Mouse (Mus musculus) left cerebral cortex, adult 8-10 months (tissue): Measurements from ENCODE around the gene Cemip. TPM values are rescaled to one million over a fixed set of nuclear protein-coding genes. Genes with fewer than 3 reads are reported as not detected.

Experiments
- DNase-seq, 2 experiments: peaks; one replicate each; pipeline ENCODE4 v3.0.0; 2022; ENCODE audit warnings: low spot score in 2 of 2
- total RNA-seq, 4 experiments: library from RNA; stranded (reverse); gene quantifications; 2 replicates each; pipeline ENCODE4 v1.2.4; 2022

Cemip gene
- total RNA-seq, 4 experiments from 2014 or later: 10.5 to 12.3 (median 11.4) TPM

DNA sequence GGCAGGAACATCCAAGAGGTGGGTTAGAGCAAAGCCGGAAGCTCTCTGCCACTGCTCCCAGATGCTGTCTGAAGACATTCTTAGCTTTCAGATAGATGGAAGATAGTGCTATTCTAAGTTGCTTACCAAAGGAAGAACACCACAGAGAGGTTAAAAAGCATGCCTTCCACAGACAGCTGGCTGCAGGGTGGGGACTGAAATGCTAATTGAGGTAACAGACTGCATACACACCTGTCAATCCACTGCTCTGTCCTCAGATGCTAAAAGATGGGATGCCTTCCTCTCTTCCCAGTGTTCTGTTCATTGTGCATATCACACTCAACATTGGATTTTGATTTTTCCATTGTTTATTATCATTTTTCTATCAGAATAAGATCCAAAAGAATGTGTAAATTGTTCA, 11.8 kb upstream of the Cemip start:
- no peak for DNase-seq

DNA sequence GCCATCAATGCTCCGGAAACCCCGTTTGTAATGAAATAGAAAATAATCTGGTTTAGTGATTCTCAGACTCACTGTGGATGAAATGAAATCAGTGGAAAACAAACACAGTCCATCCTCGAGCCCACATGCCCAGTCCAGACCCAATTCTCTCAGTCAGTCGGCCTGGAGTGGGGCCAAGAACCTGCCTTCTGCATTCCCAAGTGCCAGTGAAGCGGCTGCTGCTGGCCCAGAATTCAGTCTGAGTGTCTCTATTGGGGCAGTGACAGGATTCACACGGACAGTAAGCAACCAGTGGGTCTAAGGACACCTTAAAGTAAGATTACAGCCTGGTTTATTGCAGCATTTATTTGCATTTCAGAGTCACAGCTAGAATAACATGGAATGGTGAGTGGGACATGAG, 10.2 kb upstream of the Cemip start:
- DNase-seq: no peak

DNA sequence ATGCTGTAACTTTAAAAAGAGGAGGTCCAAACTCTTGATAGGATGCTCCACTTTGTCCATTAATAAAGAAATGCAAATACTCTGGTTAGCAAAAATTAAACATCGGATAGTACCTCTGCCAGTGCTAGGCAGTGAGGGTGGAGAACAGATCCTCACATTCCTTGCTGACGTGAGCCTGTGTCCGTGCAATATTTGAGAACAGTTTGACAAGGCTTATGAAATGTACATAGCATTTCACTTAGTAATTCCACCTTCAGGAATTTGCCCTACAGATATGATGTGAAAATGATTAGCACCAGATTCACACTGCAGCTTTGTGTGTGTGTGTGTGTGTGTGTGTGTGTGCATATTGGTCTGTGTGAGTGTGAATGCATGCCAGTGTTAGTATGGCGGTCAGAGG, 4.5 kb upstream of the Cemip start:
- no peak for DNase-seq

DNA sequence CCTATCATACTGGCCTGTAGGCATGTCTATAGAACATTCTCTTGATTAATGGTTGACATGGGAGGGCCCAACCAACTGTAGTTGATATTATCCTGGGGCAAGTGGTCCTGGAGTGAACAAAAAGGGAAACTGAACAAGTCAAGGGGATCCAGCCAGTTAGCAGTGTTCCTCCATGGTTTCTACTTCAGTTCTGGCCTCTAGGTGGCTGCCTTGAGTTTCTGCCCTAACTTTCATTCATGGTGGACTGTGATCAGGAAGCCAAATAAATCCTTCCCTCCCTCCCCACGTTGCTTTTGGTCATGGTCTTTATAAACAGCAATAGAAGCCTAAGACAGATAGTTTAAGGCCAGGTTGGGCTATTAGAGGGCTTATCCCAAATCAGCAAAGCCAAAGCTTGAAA, 3.5 kb upstream of the Cemip start:
- no peak for DNase-seq

DNA sequence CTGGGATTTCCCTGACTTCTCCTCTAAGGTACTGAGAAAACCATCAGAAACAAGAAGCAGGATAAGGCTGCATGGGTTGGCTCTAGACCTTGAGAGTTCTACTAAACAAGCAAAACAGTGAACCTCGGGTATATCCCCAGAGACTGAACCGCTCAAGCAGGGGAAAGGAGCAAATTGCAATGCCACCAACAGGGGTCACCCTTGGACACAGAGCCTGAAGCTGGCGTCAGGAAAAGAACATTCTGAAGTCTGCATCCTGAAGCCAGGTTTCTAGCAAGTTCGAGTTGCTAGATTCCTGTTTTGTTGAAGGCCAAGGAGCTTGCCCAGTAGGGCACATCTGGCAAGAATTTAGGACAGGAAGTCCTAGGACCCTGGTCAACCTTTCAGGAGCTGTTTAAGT, 2.7 kb upstream of the Cemip start:
- DNase-seq: peak in 1 of 2 experiments; percentile 49

DNA sequence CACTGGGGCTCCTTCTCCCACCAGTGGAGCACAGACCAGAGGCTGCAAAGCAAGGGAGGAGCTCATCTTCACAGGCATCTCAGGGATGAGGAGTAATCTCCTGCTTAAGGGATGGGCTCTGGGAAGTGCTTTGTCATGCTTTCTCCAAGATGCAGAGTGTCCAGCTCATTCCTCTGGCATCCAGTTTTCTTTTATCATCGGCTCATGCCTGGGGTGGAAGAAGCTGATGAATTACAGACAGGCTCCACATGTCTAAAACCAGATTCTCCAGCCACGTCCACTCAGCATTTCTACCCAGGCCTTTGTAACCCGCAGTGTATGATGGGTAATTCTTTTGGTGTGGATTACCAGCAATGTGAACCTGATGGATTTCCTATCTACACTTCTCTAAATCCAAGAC, 1.9 kb upstream of the Cemip start:
- DNase-seq: no peak

DNA sequence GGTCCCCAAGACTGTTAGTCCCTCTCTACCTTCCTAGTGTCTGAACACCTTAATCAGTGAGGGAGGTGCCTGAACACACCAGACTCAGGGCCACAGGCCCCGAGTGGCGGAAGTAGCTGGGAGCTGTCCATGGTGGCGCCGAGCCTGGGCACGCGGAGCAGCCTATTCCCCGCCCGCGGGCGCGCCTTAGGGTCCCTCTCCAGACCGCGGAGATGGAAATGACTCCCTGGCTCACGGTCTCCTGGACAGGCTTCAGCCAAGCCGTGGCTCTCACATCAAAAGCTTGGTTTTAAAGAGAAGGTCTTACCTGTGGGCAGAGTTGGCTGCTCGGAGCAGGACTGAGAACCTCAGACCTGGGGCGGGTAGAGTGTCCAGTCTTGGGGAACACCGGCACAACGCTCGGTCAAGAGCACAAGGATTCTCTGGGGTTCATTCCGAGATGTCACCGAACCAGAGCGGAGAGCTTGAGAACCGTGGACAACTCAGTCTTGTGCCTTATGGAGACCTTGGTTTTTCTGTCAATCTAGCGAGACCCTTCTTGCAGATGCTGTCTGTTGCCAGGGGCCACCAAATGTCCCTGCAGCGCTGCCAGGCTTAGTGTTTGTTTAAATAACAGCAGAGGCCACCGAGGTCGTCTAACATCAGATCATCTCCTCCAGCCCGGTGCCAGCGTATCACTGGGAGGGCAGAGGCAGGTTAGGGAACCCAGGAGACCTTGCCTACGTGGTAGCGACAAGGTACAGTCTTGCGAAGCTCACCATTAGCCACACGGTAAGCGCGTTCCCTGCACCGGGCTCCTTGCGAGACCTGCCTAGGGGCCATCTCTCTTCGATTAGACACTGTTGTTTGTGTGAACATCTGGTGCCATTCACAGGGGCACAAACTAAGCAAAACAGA, 1.0 kb downstream of the Cemip start:
- peak in 1 of 2 experiments; percentile 13 for DNase-seq

DNA sequence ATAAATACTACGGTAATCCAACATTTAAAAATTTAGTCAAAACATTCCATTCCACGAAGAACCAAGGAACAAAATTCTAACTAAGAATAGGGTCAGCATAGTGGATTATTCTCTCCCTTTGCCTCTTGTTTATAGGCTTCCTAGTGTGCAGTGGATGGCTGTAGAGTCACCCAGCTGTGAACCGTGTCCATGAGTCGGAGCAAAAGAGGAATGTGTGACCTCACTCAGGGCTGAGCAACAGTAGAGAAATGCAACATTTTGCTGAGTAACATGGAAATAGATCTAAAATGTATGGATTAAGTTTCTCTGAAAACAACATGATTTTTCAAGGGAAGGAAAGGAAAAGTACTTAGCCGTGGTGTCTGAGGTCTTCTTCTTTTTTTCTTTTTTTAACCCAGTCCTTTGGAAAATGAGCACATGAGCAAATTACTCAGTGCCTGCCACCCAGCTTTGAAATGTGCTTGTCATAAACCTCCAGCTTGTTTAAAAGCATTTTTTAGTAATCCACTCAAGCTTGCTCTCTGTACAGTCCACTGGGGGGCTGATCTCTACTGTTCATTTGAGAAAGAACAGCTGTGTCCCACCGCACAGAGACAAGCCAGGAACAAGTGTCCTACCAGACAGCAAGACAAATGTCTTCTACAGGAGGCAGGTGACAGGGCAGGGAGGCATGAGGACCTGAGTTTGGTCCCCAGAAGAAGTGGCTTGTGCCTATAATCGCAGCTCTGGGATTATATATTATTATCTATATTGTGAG, 8.9 kb downstream of the Cemip start:
- DNase-seq: no peak

DNA sequence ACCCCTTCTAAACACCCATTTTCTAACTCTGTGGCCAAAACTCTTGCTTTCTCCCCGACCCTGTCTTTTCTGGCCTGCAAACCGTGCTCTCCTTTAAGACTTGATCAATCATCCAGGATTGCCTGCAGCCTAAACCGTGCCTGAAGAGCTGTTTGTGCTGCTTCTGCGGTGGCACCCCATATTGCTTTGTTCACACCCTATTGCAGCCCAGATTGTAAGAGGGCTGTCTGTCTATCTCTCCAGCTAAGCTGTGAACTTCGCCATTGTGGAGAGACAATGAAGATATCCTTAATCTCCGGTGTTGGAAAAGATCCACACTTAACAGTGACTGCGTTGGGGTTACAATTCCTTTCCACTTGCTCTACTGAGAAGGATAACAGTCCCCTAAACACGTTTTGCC, 12.0 kb downstream of the Cemip start:
- no peak for DNase-seq

DNA sequence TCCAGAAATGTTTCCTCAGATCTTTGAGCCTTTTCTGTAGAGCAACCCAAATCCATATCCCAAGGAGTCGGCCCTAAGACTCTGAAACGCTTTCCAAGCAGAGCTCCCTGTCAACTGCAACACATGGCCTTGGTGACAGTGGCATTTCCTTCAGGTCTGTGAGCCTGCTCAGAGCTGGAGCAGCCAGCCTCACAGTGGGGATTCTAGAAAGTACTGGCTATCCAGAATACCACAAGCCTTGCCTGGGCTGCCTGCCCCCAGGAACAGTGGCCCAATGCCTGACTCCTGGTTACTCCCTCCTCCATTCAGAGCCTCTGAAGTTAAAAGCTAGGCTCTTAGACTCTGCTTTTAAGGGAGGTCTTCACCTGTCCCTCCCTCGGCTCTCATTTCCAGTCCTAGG, 12.4 kb downstream of the Cemip start:
- DNase-seq: no peak

DNA sequence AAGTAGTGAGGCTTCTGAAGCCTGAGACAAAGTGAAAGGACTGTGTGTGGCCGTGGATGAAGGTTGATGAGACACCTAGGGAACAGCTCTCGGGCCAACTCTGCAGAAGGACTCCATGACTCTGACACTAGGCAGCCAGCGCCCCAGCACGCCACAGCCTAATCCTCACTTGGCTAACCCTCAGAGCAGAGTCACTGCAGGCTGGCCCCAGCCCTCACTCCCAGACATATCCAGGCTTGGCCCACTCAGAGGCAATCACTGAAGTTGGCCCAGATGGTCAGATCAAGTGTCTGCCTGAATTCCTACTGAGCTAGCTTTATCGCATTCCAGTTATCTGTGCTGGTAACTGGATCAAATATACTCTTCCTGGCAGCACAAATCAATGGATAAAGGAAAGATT, 17.4 kb downstream of the Cemip start:
- no peak for DNase-seq

DNA sequence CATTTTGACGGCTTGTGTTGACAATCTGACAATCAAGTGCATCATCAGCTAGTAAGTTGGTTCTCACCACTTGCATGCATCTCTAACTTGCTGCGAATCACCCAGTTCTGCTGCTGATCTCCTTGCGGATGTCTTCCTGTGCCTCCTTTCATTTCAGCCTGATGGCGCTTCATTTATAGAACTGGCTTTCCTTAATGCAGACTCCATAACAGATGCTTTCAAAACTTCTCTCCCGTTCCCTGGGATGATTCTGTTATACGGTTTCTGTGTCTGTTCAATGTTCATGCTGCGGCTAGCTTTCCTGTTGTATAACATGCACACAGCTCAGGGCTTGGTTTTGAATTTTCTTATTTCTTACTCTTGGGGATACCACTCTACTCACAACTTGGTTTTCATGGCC, 26.5 kb downstream of the Cemip start:
- DNase-seq: no peak

DNA sequence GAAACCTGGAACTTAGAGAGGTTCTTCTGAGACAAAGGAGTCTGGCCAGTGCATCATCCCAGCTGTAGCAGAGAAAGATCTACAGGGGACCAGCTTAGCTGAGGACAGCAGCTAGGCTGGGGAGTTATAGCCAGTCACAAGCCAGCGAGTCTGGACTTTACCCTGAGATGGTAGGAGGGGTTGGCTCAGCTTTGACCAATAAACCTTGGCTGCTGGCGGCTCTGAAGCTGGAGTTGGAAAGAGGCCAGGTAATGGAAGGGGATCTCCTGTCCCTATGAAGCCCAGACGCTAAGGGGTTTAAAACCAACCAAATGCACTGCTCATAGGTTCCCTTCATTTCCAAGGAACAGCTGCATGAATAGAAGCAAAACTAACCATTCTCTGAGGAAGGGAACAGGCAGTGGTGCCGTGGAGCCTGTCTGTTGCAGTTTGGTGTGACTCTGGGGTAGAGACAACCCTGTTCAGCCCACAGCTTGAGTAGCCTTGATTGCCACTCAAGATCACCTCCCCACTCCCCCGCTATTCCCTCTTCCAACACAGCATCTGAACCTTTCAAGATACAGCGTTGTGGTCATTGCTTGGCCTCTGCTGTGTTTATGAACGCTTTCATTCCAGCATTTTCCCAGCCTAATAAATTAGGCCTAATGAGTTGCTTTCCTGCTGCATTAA, 30.2 kb downstream of the Cemip start:
- no peak for DNase-seq

DNA sequence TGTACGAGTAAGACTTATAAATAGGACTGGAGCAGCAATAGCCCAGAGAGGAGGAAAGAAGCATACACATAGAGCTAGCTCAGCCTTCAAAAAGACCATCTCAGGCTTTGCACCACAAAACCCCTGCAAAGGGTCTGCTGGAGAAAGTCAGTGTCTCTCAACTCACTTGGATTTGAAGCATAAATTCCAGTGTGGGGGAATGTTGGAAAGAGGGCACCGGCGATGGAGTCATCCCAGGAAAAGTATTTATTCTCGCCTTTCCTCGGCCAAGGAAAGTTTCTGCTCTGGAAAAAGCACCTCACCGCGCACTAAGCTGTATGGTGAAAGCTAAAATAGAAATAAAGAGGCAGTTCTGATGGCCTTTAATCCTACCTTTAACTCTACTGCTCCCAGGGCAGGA, 32.4 kb downstream of the Cemip start:
- DNase-seq: no peak

DNA sequence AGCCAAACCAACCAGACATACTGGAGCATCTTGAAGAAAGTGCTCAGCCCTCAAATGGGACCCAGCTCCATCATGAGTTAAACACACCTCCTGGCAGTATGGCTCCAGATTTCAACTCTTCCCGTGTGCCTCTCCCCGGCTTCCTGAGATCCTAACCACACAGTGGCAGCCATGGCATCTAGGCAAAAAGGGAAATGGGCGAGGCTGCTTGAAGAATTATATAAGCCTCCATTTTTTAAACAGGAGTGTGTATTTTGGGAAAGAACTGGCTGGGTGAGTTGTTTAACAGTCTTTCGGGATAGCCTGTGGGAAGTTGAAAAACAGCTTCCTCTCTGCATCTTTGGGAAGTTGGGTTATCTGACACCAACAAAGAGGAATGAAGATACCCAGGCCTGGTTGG, 34.9 kb downstream of the Cemip start:
- DNase-seq: no peak

DNA sequence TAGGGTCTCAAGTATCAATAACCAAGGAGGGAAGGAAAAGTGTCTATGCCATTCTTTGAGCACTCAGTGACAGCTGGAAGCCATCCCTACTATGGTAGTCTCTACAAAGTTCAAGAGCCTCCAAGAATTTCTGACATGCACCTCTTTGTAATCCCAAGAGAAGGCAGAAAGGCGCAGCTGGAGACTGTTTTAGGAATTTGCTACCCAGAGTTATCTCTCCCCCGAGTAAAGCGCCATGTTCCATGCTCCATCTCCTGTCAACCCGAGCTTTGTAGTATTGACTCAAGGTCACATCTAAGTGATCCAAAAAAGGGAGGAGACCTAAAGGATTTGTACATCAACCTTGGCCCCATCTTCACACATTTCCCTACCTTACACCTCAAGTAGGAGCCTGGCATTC, 40.8 kb downstream of the Cemip start:
- no peak for DNase-seq

DNA sequence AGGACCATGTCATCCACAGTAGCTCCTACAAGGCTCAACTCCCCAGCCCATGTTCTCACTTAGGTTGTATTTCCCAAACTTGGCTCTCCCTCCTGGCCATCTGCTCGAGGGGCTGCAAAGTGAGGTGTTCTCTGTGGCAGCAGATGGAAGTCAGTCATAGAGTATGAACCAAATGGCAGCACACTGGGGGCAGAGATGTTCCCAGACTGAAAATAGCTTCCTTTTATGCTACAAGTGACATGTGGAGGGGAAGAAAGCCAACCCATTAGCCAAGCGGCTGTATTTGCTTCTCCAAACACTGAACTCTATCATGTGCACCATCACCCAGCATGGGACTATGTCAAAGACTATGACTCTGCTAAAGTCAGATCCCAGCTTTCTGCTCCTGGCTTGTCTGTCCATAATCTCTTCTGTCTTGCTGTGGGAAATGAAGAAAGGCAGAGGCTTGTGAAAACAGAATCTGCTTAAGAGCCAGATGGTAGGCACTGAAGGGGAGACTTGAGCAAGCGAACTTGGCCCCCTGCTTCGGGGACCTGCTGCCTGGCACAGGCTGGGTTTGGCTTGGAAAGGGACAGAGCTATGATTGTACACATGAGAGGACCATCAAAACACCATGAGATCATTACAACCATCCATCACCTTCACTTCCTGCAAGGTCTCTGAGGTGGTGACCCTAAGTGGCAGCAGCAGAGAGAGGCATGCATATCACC, 41.6 kb downstream of the Cemip start:
- peak; percentile 36 to 74 for DNase-seq

DNA sequence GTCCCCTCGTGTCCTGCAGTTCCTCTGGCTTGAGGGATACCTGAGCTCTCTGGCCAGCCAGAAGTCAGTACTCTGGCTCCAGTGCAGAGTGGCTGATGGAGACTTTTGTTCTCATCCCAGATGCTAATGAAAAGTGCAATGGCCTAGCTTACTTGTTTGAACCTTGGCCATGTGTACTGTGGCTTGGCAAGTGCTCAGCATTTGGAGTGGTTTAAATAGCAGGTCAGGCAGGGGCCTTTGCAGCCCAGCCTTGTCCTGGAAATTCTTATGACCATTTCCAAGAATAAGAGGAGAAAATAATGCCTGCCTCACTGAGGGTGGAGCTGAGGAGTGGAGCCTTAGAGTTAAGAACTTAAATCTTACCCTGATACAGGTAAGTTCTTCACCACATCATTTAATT, 43.6 kb downstream of the Cemip start:
- DNase-seq: no peak

DNA sequence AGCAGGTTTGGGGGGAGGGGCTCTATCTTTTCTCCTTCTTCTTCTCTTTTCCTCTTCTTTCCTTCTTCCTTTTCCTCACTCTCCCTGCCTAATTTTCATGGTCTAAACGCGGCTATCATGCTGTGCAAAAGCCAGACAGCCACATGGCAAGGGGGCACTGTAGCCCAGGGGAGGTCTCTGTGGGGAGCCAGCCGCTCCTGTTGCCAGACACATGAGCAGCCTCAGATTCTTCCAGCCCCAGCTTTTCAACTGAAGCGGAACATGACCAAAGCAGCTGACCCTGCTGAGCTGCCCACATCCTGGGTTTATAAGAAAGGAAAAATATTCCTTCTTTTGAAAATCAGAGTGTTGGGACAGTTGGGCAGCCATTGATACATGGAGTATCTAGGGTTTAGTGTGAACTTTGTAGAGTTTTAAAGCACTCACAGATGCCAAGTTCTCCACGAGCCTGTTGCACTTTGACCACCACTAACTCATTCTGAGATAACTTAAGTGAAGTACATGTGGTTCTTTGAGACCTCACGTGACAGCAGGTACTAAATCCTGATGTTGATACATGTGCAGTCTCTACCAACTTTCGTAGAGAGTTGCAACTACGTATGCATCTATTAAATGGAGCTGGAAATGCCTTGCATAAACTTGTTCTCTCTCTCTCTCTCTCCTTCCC, 46.3 kb downstream of the Cemip start:
- DNase-seq: no peak

DNA sequence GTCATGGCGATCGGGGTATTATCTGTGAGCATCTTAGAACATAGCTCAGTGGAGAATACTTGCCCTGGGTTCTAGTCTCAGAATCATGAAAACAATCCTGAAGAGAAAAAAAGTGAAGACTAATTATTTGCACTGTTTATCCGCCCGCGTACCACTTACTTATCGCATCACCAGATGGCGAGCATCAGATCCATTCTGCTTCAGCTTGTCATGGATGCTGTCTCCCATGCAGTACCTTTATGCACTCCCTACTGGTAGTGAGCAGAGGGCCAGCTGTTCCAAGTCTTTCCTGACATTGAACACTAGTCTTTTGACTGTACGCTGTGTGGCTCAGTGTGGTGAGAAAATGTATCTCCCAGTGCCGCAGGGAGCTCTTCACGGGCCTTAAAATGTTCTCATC, 47.7 kb downstream of the Cemip start:
- DNase-seq: no peak

DNA sequence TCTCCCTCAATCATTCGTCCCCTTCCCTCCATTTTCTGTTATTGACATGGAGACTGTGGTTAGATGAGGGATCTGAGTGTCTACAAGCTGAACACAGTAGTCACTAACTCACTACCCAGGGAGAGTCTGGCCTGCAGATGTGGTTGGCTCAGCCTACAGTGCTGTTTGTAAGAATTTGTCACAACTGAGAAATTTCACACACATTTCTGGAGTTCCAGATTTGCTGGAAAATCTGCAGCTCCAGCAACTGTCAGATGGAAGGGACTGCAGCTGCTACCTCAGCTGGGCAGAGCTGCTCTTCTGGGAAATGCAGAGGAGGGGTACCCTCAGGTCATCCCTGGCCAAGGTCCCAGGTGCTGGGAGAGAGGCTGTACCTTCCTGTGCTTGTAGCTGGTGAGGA, 53.5 kb downstream of the Cemip start:
- no peak for DNase-seq
